Mouse (Mus musculus) neural tube, embryonic 11.5 days (tissue): ENCODE measurements at regions not wholly inside any gene's neighbourhood (a gene's known extent, or its start where the extent isn't known, plus 50 kb on each side); places are given as distances from the start of the nearest gene placed in this dataset.
"Not testable (repeated sequence)": the region's sequence is repeated elsewhere in the genome, so short reads cannot be mapped to it uniquely, and the experiment has no call there.

Experiments
- ATAC-seq: fragments of 200-750 bp; cut with Nextera tagmentation; 2 replicates; pipeline ENCODE4 v1.8.0; 2017; ENCODE audit warnings: moderate number of reproducible peaks, mild to moderate bottlenecking, moderate TSS enrichment, moderate library complexity; ENCODE audit not compliant: insufficient read depth, low FRiP score, low TSS enrichment
- DNase-seq: peaks from one replicate; pipeline ENCODE4 v3.0.0-alpha.2; 2015; ENCODE audit warnings: low spot score
- H3K27ac ChIP-seq: fragments of 300-500 bp; sonication (generic); 2 replicates; pipeline ENCODE4 v1.5.1; 2014; ENCODE audit warnings: low read depth, mild to moderate bottlenecking, low read length
- H3K27me3 ChIP-seq: fragments of 300-500 bp; sonication (generic); 2 replicates; pipeline ENCODE4 v1.6.1; 2014; ENCODE audit warnings: mild to moderate bottlenecking, low read length, mixed read lengths; ENCODE audit not compliant: control insufficient read depth, insufficient read depth
- H3K36me3 ChIP-seq: fragments of 300-500 bp; sonication (generic); 2 replicates; pipeline ENCODE4 v1.6.1; 2014; ENCODE audit warnings: mild to moderate bottlenecking, low read length, moderate library complexity, mixed read lengths; ENCODE audit not compliant: control insufficient read depth, insufficient read depth
- H3K4me1 ChIP-seq: fragments of 300-500 bp; sonication (generic); 2 replicates; pipeline ENCODE4 v1.6.1; 2014; ENCODE audit warnings: low read length, mixed read lengths; ENCODE audit not compliant: control insufficient read depth, insufficient read depth
- H3K4me2 ChIP-seq: fragments of 300-500 bp; sonication (generic); 2 replicates; pipeline ENCODE4 v1.6.1; 2014; ENCODE audit warnings: low read depth, mild to moderate bottlenecking, moderate library complexity
- H3K4me3 ChIP-seq: fragments of 300-500 bp; sonication (generic); 2 replicates; pipeline ENCODE4 v1.5.1; 2014; ENCODE audit warnings: low read depth, low read length
- H3K9ac ChIP-seq: fragments of 300-500 bp; sonication (generic); 2 replicates; pipeline ENCODE4 v1.6.1; 2014; ENCODE audit warnings: mild to moderate bottlenecking, low read length
- H3K9me3 ChIP-seq: fragments of 300-500 bp; sonication (generic); 2 replicates; pipeline ENCODE4 v1.6.1; 2016; ENCODE audit warnings: low read length; ENCODE audit not compliant: control insufficient read depth
- WGBS: fragments of 180-500 bp; shearing (Covaris S2); extraction: QIAGEN DNeasy Blood & Tissue Kit; methylation state at CpG from one replicate; pipeline ENCODE4 v1.1.7; 2014; 5-methylcytosine and 5-hydroxymethylcytosine counted together

GRCm38 (mm10) chr14:74250021-74250420 is 390.6 kb upstream of the Htr2a start:
- 74% methylated on average over 2 of the region's 2 CpGs for WGBS
- no peak for ATAC-seq

GRCm38 (mm10) chr14:74252189-74253145 is 388.2 kb upstream of the Htr2a start:
- ATAC-seq = no peak
- H3K4me3 ChIP-seq = no peak overlapping the region
- H3K27ac ChIP-seq = no peak overlapping the region
- H3K27me3 ChIP-seq = no peaks in the 10 kb centered on the region
- WGBS = 83% methylated on average over 10 of the region's 10 CpGs
- H3K4me2 ChIP-seq = no peak overlapping the region
- no peaks in the 10 kb centered on the region for H3K4me1 ChIP-seq
- H3K36me3 ChIP-seq = no peaks in the 10 kb centered on the region
- no peak overlapping the region for H3K9ac ChIP-seq
- DNase-seq = no peak
- no peaks in the 10 kb centered on the region for H3K9me3 ChIP-seq

More at GRCm38 (mm10) chr14:74250021-74250420, 390.6 kb upstream of the Htr2a start:
- no peaks in the 10 kb centered on the region for H3K4me1 ChIP-seq
- no peak overlapping the region for H3K4me3 ChIP-seq
- no peaks in the 10 kb centered on the region for H3K27me3 ChIP-seq
- H3K36me3 ChIP-seq = no peaks in the 10 kb centered on the region
- H3K4me2 ChIP-seq = no peak overlapping the region
- H3K27ac ChIP-seq = no peak overlapping the region
- H3K9me3 ChIP-seq = no peaks in the 10 kb centered on the region
- DNase-seq = no peak
- no peak overlapping the region for H3K9ac ChIP-seq

DNA sequence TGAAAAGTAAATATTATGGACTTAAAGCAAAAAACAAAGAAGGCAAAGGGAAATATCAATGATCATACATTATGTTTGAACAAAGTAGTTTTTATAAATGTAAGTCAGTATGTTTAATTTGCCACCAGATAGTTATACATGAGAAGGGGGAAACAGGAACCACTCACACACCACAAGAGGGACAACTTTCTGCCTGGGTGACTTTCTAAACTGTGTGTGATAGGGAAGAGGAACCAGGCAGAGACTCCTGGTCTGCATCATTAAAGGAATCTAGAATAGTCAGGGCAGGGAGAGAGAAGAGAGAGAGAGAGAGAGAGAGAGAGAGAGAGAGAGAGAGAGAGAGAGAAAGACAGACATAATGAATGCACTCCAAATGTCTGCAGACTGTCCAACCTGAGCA is 385.6 kb upstream of the Htr2a start:
- no peak overlapping the region for H3K4me3 ChIP-seq
- H3K27ac ChIP-seq = no peak overlapping the region
- H3K9ac ChIP-seq = no peak overlapping the region
- H3K4me2 ChIP-seq = no peak overlapping the region
- H3K9me3 ChIP-seq = no peaks in the 10 kb centered on the region
- H3K27me3 ChIP-seq = no peaks in the 10 kb centered on the region
- no peak for DNase-seq
- no peaks in the 10 kb centered on the region for H3K4me1 ChIP-seq
- ATAC-seq = no peak
- no peaks in the 10 kb centered on the region for H3K36me3 ChIP-seq

DNA sequence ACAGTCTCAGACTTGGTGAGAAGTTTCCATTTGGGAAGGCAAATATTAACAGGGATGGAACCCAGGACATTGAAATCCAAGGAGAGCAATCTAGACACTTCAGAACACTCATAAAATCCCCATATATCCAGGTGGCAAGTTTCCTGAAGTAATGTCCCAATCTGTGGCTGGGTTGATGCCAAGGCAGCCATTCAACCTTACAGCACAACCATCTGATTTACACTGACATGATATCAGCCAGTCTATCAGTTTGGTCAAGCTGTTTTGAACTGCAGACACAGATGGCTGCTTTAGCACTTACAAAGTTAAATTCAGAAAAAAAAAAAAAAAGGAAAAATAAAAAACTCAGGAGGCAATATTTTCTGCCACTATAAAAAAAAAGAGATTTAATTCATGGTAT is 381.2 kb upstream of the Htr2a start:
- ATAC-seq = no peak
- H3K36me3 ChIP-seq = no peaks in the 10 kb centered on the region
- H3K27me3 ChIP-seq = no peaks in the 10 kb centered on the region
- H3K4me2 ChIP-seq = no peak overlapping the region
- H3K4me3 ChIP-seq = no peak overlapping the region
- no peaks in the 10 kb centered on the region for H3K4me1 ChIP-seq
- no peak overlapping the region for H3K27ac ChIP-seq
- no peak overlapping the region for H3K9ac ChIP-seq
- no peak for DNase-seq
- H3K9me3 ChIP-seq = no peaks in the 10 kb centered on the region

DNA sequence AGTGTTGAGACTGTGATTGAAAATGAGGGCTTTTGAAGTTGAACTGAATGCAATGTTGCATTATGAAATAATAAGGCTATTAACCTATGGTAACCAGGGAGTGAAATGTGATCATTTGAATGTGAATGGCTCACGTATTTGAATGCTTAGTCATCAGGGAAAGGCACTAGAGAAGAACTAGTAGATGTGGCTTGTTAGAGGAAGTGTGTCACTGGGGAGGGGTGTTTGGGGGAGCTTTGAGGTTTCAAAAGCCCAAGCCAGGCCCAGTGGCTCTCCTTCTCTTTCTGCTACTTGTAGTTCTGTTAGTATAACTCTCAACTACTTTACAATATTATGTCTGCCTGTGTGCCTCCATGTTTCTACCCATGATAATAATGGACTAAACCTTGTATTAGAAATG is 373.6 kb upstream of the Htr2a start:
- Histone ChIP-seq H3K4me2 (no peak overlapping the region), H3K9me3 (no peaks in the 10 kb centered on the region), H3K36me3 (no peaks in the 10 kb centered on the region), H3K27ac (no peak overlapping the region), H3K9ac (no peak overlapping the region), H3K4me3 (no peak overlapping the region), H3K27me3 (no peaks in the 10 kb centered on the region), H3K4me1 (no peaks in the 10 kb centered on the region)
- ATAC-seq = no peak
- DNase-seq = no peak
- 80% methylated on average over 1 of the region's 1 CpGs for WGBS

DNA sequence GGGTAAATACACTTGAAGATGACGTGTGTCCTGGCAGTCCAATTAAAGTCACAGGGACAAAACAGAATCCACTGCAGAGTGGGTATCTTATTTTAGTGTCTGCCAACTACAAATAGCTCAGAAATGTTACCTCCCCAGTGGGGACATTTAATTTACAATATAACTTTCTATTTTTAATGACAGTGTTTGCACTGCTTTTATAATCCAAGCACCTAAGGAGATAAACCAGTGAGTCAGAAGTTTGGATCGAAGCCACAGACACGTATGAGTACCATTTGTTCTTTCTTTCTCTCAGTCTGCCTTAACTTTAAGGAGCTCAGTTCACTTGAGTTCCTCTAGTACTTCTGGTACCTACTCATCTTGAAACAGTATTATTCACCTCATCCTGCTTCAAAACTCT is 346.1 kb upstream of the Htr2a start:
- Histone ChIP-seq H3K4me3 (no peak overlapping the region), H3K4me2 (no peak overlapping the region), H3K27ac (no peak overlapping the region), H3K9ac (no peak overlapping the region), H3K27me3 (no peaks in the 10 kb centered on the region), H3K9me3 (no peaks in the 10 kb centered on the region), H3K36me3 (no peaks in the 10 kb centered on the region), H3K4me1 (no peaks in the 10 kb centered on the region)
- 92% methylated on average over 3 of the region's 3 CpGs for WGBS
- ATAC-seq = no peak
- DNase-seq = no peak

DNA sequence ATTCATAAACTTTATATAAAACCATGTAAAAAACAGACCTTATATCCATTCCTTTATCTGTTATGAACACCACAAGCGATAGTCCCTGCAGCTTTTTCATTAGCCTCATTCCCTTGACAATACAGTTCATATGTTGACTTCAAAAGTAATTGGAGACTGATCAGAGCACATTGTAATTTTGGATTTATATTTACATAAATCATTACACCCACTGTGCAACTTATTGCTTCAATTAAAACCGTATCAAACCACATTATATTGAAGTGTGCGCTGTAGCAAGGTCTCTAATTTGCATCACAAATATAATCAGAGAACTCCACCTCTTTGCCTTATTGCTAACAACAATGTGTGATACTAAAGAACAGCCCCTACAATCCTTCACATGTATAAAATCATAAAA is 336.2 kb upstream of the Htr2a start:
- no peak overlapping the region for H3K4me2 ChIP-seq
- no peaks in the 10 kb centered on the region for H3K9me3 ChIP-seq
- no peak for DNase-seq
- H3K27me3 ChIP-seq = no peaks in the 10 kb centered on the region
- WGBS = 75% methylated on average over 3 of the region's 3 CpGs
- no peak overlapping the region for H3K9ac ChIP-seq
- no peak for ATAC-seq
- no peaks in the 10 kb centered on the region for H3K4me1 ChIP-seq
- no peaks in the 10 kb centered on the region for H3K36me3 ChIP-seq
- no peak overlapping the region for H3K27ac ChIP-seq
- no peak overlapping the region for H3K4me3 ChIP-seq

DNA sequence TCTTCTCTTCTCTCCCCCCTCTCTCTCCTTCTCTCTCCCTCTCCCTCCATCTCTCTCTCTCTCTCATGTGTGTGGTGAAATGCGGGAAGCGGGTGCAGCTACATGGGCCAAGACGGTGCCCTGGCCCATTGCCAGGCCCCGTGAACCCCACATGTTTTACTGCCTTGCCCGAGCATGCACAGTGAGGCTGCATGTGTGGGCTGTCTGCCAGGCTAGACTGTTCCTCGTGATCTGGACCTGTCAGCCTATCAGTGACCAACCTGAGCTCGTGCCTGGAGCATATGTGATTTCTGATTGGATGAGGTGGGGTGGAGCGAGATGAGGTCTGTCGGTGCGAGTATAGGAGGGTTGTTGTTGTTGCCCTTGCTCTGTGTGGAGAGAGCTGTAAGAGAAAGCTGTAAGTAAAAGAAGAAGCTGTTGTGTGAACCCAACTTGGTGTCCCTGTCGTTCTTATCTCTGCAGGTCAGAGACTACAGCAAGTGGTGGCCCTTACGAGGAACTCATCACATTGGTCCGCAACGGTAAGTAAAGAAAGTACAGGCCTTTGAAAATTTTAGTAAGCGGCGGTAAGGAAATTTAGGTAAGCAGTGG is 333.8 kb upstream of the Htr2a start:
- ATAC-seq = no peak

DNA sequence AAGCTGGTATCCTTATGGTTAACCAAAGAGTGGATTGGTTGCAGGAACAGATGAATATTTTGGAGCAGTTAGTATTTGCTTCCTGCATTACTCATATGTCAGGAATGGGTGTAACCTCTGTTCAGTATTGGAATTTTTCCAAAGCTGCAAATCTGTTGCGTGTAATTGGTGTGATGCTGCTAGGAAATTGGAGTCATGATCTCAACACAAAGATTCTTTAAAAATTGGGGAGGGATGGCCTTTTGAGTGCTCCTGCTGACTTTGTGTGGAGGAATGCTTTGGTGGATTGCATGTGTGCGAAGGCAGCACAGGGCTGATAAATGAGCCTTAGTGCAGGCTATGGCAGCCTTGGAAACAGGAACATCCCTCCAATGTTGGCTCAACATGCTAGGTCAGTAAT is 331.2 kb upstream of the Htr2a start:
- not testable (repeated sequence) for H3K36me3 ChIP-seq, H3K4me1 ChIP-seq, H3K9ac ChIP-seq, H3K9me3 ChIP-seq, H3K27ac ChIP-seq, H3K27me3 ChIP-seq, H3K4me2 ChIP-seq, ATAC-seq, DNase-seq, H3K4me3 ChIP-seq
- 92% methylated on average over 2 of the region's 2 CpGs for WGBS

More for the DNA sequence above, 333.8 kb upstream of the Htr2a start:
- Histone ChIP-seq H3K27ac (no peak overlapping the region), H3K36me3 (no peaks in the 10 kb centered on the region), H3K4me3 (no peak overlapping the region), H3K4me1 (no peaks in the 10 kb centered on the region), H3K9ac (no peak overlapping the region), H3K9me3 (no peaks in the 10 kb centered on the region), H3K27me3 (no peaks in the 10 kb centered on the region), H3K4me2 (no peak overlapping the region)
- DNase-seq = no peak
- 92% methylated on average over 16 of the region's 16 CpGs for WGBS
